Mouse (Mus musculus): Measurements from ENCODE around the gene Slc9a3.
A peak's percentile ranks its signal among the peaks of the same experiment; 100 is the strongest.

Slc9a3 gene

DNA sequence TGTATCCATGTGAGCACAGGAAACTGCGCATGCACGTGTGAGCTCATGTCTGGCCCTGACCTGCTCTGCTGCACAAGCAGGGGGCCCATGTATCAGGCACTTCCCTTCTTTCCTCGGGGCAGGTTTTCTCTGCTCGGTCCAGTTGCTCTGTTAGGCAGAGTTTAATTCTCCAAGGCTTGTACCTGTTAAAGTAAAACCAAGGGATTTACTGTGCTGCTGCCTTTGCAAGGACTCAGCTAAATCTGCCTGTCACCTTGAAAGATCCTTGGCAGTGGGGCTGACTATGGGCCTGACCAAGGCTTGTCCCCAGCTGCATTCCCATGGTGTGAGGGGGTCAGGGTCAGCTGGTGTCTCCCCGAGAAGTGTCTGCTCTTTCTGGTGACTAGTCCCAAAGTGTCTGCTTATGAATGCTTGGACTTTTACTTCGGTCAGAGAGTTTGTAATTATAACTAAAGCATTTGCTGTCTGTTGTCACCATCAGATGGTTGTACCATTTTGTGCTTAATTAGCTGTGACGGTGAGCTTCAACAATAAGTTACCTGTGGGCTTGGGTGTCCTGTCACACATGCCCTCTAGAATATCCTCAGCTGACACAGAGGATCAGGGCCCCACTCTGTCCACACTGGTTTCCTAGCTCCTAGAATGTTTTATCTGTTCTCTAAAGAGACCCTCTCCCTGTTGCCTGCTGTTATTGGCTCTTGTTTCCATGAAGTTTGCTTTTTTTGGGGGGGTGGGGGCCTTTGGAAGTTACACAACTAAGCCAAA is 23.0 kb downstream of the Slc9a3 start:
- no peak for DNase-seq (ENCODE audit: low read depth, low spot score)

DNA sequence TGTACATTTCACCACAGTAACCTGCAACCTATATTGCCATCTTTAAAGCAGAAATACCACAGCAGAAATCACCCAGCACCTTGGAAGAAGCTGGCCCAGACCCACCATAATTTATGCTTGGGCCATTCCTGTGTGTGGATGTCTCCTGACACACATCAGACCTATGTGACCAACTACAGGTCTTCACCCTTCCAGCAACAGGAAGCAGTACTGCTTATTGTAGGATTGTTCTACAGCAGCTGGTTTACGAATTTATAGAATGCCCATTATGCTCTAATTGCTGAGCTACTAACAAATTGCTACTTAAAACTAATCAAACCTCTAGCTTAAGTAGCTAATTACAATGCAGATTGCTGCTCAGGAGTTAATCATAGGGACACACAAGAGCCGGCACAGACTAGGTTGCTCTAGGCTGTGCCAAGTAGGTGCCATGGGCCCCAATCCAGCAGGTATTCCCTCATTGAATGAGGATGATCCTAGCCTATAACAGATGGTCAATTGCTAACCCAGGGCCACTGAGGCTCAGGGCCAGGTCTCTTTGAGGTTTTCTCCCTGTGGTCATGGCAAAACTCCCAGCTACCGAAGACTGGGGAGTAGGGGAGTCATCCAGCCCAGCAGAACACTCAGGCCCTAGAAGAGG is 24.8 kb downstream of the Slc9a3 start:
- no peak for DNase-seq (ENCODE audit: low read depth, low spot score)

DNA sequence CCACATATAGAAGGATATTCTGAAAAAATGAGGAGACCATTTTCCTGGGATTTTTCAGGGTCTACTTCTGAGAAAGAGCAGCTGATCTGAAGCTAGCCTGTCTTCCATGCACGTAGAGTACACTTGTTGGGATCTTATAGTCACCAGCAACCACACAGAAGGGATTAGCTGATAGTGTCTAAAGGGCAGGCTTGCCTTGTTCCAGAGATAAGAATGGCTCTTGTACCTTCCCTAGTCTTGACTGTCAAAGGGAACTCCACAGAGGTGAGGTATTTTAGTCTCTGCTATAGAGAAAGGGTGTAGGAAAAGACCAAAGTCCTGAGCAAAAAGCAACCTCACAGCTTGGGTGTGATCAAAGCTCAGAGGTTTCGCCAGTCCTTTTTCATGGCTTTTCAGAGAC is 26.1 kb downstream of the Slc9a3 start:
- DNase-seq (ENCODE audit: low read depth, low spot score), result no peak

DNA sequence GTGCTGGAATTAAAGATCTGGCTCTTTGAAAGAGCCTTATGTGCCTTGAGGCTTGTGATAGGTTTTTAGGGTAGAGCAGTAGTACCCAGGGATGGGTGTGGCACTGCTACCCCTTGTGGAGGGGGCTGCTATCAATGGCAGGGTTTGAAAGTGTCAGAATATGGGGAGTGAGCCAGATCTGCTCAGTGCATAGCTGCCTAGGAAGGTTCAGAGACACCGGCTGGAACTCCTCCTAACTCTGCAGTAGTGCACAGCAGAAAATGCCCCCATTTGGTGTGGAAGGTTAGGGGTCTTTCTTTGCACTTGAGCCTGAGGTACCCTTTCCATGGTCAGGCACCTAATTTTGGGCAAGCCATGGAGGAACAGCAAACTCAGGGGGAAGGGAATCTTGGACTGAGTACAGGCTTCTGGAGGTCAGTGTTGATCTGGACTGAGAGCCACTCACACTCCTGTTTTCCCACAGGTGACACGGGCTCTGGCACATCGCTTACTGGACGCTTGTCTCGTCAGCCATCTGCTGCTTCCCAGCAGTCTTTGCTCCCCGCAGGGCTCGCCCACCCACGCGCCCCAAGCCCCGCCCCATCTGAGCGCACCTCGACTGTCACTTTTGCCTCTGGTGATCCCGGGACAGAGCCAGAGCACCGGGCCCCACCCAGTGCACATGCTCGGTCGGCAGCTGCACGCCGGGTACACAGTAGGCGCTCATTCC is 45.2 kb downstream of the Slc9a3 start:
- no peak for DNase-seq (ENCODE audit: low read depth, low spot score)

DNA sequence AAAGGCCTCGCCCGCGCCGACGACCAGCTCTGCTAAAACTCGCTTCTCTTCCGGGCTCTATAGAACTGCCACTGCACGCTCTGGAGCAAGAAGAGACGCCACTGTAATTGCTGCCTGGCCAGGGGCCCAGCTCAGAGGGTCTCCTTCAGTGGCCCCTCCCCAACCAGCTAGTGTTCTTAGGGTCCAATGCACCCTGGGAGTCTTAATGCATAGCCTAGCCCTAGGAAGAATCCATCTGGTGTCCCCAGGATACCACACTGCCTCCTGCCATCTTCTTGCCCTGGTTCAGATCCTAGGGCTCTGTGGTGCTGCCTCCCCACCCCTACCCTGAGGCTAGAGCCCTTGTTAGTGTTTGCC is 45.8 kb downstream of the Slc9a3 start:
- DNase-seq (ENCODE audit: low read depth, low spot score), result no peak

DNA sequence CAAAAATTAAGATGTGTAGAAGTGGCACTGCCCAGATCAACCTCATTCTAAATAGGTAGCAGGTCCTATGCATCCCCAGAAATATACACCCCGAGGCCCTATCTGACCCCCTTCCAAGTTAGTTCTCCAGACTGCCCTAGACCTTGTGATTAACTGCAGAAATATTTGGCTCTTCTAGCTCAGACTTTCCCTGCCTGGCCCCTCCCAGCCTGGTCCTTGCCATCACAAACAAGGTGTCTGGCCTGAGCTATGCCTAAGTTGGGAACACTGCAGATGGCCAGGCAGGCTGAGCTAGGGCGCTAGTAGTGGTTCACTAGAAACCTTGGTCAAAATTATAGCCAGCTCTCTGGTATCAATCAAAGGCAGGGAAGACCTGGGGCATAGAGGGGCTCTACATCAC is 46.2 kb downstream of the Slc9a3 start:
- DNase-seq (ENCODE audit: low read depth, low spot score), result peak; percentile 73

DNA sequence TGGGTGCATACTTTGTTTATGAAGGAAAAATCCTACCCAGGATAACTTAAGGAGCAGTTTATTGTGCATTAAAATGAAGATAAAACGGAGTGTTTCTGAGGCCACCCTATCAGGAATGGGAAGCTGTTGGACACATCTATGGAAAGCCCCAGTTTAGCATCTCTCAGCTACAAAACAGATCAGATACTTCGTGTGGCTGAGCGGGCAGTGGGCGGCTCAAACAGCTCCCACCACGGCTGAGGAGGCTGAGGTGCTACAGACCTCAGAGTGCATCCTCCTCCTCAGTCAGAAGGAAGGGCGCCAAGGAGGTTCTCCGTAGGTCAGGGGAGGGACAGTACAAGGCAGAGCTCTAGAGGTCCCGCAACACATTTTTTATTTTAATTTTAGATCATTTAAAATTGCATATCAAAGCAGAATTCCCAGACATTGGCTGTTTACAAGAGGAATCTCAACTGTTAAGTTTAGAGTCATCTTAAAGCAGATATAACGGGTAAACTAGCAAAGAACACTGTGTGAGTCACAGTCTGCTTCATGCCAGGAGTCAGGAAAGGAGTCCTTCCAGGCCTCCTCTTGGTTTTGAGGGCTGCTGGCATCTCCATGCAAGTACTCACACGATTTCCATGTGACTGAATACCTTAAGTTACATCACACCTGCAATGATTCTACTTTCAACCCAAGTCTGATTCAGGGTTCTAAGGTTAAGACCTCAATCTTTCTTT is 48.3 kb downstream of the Slc9a3 start:
- DNase-seq (ENCODE audit: low read depth, low spot score), result peak; percentile 30

DNA sequence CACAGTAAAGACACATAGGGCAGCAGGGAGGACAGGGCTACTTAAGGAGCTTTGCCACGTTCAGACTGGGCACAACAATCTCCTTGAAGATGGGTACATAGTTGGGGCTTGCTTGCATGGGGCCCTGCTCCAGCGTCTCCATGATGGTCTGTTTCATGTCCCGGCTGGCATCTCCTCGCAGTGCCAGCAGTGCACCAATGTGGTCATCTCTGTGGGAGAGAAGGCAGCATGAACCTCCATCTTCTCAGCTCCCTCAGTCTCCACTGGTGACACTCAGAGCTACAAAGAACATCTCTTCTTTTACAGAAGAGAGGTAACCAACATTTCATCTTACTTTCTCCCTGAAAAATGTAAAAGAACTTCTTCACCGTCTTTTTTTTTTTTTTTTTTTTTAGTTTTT is 50.8 kb downstream of the Slc9a3 start:
- no peak for DNase-seq (ENCODE audit: low read depth, low spot score)

DNA sequence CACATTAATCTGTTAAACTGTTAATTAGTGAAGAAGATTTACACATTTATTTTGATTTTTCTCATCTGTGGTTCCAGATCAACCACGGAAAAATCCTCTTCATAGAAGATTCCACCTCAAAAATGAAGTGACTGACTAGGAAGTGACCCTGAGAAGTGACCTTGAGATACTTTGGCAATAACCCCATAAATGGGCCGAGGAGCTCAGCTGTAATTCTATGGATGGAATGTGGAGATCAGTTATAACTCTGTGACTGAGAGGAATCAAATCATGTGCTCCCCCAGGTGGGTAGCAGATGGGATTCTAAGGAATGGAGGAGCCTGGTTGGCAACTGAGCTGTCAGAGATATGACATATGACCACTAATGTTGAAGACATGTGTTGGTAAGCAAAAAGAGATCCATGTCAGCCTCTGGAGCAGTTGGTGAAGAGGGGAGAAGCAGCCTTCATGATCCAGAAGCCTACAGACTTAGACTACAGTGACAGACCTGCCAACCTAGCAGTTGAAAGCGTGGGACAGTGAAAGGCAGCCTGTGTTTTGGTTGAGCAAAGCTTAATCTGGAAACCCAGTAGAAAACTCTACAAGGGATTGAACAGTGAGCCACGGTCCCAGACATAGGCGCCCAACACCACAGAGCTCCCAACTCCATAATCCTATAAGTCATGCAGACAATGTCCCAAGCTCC is 61.9 kb downstream of the Slc9a3 start:
- DNase-seq (ENCODE audit: low read depth, low spot score), result peak; percentile 13

DNA sequence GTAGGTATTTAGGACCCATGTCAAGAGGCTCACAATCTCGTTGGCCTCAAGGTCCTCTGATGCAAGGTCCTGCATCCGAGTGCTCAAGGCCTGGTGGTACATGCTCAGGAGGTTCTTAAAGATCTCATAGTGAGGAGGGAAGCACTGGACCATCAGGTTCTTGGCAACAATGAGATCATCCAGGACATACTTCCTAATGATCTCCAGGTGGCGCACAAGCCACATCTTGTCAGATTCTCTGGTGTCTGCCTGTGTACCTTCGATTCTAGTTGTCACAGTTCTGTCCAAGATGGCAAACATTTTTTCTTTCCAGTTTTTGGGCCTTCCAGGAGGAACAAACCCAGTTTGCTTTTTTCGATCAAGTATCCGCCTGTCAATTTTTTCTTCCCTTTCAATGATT is 71.4 kb downstream of the Slc9a3 start:
- DNase-seq (ENCODE audit: low read depth, low spot score), result peak; percentile 64

DNA sequence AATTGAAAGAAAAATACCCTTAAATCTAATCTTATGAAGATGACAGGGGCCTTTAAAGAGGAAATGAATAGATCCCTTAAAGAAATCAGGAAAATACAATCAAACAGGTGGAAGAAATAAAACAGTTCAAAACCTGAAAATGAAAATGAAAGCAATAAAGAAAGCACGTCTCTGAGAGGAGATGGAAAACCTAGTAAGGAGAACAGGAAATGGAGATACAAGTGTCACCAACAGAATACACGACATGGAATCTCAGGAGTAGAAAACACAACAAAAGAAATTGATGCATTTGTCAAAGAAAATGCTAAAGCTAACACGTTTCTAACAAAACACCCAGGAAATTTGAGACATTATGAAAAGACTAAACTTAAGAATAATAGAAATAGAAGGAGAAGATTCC is 75.2 kb downstream of the Slc9a3 start:
- no peak for DNase-seq (ENCODE audit: low read depth, low spot score)

DNA sequence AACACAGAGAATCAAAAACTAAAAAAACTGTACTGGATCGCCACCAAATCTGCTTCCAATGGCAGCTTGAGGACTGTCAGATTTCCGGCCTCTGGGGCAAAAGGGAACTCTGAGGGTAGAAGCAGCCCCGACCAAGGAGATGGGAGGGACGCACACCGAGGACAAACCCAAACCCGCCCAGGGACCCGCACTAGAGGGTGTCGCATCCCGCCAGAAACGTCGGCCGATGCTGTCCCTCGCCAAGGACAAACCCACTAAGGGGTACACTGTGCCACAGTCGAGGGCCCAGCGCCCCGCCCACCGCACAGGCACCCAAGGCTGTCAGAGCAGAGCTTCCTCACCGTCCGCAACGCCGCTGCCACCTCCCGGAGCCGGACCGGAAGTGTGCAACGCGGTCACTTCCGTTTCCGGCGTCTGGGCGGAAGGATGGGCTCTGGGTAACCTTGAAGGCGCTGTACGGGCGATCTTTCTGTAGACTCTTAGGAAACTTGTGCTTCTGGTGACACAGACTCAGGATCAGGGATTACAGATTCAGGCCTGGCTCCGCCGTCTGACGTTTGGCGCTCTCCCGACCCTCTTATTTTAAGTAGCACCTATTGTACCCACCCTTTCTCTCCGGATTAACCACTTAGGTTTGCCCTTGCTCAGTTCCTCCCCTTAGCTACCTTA is 87.2 kb downstream of the Slc9a3 start, which contains the start of gene Exoc3:
Gene Exoc3, minus strand, starts transcription at position 416 of the 669 bp plus-strand sequence.
- peak; percentile 90 for DNase-seq (ENCODE audit: low read depth, low spot score)

DNA sequence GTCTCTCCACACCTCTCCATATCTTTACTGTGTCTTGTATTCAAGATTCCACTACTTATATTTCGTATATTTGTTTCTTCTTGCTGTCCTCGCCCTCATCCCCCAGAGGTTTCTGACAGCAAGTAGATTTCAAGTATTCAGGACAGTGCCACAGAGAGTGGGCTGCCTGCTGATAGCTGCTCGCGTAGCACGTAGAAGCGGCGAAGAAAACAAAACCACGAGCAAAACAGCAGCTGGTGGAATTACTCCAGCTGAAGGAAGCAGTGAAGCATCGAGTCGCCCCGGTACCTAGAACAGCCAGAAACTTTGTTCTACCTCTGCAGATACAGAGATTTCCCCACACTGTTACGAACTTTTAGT is 87.7 kb downstream of the Slc9a3 start:
- no peak for DNase-seq (ENCODE audit: low read depth, low spot score)

DNA sequence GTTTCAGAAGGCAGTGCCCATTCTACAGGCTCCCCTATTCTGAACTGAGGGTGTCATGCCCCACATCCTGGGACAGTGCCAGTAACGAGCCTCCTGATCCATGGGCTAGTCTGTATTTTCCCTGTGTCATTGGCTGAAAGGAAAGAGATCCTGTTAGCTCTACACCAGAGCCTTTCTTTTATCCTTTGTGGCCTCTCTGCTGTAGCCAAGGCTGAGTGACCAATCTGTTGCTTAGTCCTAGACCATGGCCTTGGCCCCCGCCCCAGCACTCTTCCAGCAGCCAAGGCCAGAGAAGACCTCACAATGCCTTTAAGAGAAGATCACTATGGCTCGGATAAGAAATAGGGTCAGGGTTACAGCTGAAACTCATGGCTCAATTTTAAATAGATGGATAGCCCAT is 97.2 kb downstream of the Slc9a3 start:
- DNase-seq (ENCODE audit: low read depth, low spot score), result no peak

Data from 3T3-L1 (cell line).